In the genomic region with DNA sequence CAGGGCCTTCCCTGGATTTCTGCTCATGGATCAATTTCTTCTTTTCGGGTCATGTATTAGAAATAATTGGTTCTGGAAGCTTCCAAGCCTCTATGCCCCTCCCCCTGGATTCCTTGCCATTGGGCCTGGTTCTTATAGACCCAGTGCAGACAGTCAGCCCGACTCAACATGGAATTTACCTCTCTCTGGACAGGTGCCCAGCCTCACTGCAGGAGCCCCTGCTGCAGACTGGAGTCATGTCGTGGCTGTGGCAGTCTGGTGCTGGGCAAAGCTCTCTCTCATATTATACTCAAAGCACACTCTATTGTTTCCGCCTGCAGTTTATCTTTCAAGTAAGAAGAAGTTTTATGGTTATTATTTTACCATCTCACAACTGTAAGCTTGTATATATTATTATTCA, we compare ENCODE assay signal across 27 mouse cellular contexts.
"Had no signal": no experiment of that assay in that cellular context is flagged by ENCODE, and none has a peak within 500 bp of the region (broad histone marks: within the 10 kb centered on the region; RNA-seq: fewer than 3 reads in every experiment).

No protein-coding gene starts in this region.

- H3K9me3 ChIP-seq: heart, embryonic 13.5 days; heart, embryonic 15.5 days; hindbrain, embryonic 13.5 days; hindbrain, embryonic 15.5 days; kidney, embryonic 15.5 days; limb, embryonic 13.5 days; limb, embryonic 15.5 days; liver, embryonic 12.5 days had no signal

- DNase-seq: gastrocnemius, postnatal 14 days; gastrocnemius, postnatal 36 days; heart, adult 11 months; heart, adult 2 months; heart, postnatal 14 days; heart, postnatal 36 days; kidney, adult 11 months; kidney, adult 2 months; kidney, adult 9 months; kidney, postnatal 14 days; kidney, postnatal 36 days; layer of hippocampus, adult 9-11 months; layer of hippocampus, postnatal 36 days; lung, adult 18-20 months had no signal

- H3K4me3 ChIP-seq: heart, adult 2 months; heart, embryonic 13.5 days; heart, embryonic 15.5 days; hindbrain, embryonic 13.5 days; hindbrain, embryonic 15.5 days; kidney, embryonic 15.5 days; limb, embryonic 13.5 days; limb, embryonic 15.5 days; liver, embryonic 12.5 days had no signal

- H3K36me3 ChIP-seq: heart, embryonic 13.5 days; heart, embryonic 15.5 days; hindbrain, embryonic 13.5 days; hindbrain, embryonic 15.5 days; kidney, embryonic 15.5 days; limb, embryonic 13.5 days; limb, embryonic 15.5 days; liver, embryonic 12.5 days had no signal

- H3K27me3 ChIP-seq: heart, embryonic 15.5 days; hindbrain, embryonic 13.5 days; hindbrain, embryonic 15.5 days; limb, embryonic 15.5 days had no signal

- H3K4me1 ChIP-seq: heart, embryonic 13.5 days; liver, embryonic 12.5 days had no signal

- H3K9ac ChIP-seq: heart, embryonic 13.5 days; heart, embryonic 15.5 days; hindbrain, embryonic 13.5 days; hindbrain, embryonic 15.5 days; kidney, embryonic 15.5 days; limb, embryonic 13.5 days; limb, embryonic 15.5 days; liver, embryonic 12.5 days; liver, embryonic 14.5 days had no signal

- H3K4me2 ChIP-seq: heart, embryonic 11.5 days; heart, embryonic 13.5 days; heart, embryonic 15.5 days; hindbrain, embryonic 13.5 days; hindbrain, embryonic 15.5 days; kidney, embryonic 15.5 days; limb, embryonic 13.5 days; limb, embryonic 15.5 days; liver, embryonic 12.5 days had no signal

- H3K27ac ChIP-seq: heart, adult 2 months; heart, embryonic 13.5 days; heart, embryonic 15.5 days; hindbrain, embryonic 13.5 days; hindbrain, embryonic 15.5 days; hindbrain, postnatal 0 days; kidney, embryonic 15.5 days; kidney, postnatal 0 days; limb, embryonic 13.5 days; limb, embryonic 15.5 days; liver, embryonic 12.5 days; liver, embryonic 14.5 days had no signal

- ATAC-seq: hindbrain, postnatal 0 days; intestine, embryonic 16.5 days; liver, embryonic 12.5 days had no signal
